Mouse (Mus musculus): ENCODE data around the gene Ciao2b.
A peak's percentile ranks its signal among the peaks of the same experiment; 100 is the strongest.

DNA sequence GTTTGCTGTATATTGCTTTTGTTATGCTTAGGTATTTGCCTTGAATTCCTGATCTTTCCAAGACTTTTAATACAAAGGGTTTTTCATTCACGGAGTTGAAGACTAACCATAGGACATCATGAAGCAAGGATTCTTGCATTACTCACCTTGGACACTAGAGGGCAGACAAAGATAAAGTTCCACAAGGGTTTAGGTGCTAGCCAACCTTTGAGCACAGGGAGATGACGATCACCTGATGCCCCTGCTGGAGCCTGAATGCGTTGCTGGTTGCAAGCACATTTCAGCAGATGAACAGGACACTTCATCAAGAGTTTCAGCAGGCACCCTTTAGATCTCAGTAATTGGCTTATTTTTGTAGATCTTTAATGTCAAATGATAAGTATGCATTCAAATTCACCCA is 13.2 kb upstream of the Ciao2b start:
- TF ChIP-seq KAT2A (IDR thresholded peaks at IDR 0.05; ENCODE audit: insufficient replicate concordance, low read length) (no peak), CTCF (conservative IDR thresholded peaks at IDR 0.05 in 1 of 2, IDR thresholded peaks at IDR 0.05 in 1 of 2; ENCODE audit: low read depth in 2 of 2, low read length in 2 of 2) (peak; percentile 94 to 99), CHD1 (IDR thresholded peaks at IDR 0.05; ENCODE audit: low read depth, low read length) (no peak), CHD2 (IDR thresholded peaks at IDR 0.05; ENCODE audit: low read length) (no peak), POLR2AphosphoS2 (IDR thresholded peaks at IDR 0.05; ENCODE audit: low read depth, low read length) (no peak), HCFC1 (IDR thresholded peaks at IDR 0.05; ENCODE audit: low read depth, low read length) (no peak; the same call in 1 of the 2 replicates), EP300 (IDR thresholded peaks at IDR 0.05; ENCODE audit: low read length) (no peak), ZMIZ1 (IDR thresholded peaks at IDR 0.05; ENCODE audit: low read depth, low read length) (no peak), NRF1 (IDR thresholded peaks at IDR 0.05; ENCODE audit: low read depth, low read length) (no peak)

All from CH12.LX (cell line).